Mouse (Mus musculus) c-Kit-negative CD71-positive TER-119-positive erythroid progenitor cells, embryonic 14.5 days (primary cell): ENCODE measurements around the gene Rsad1.

ENCODE experiments used
- DNase-seq: peaks from one replicate; pipeline ENCODE4 v3.0.0-alpha.2; 2013; ENCODE audit warnings: low read depth, low spot score

Gene Rsad1

DNA sequence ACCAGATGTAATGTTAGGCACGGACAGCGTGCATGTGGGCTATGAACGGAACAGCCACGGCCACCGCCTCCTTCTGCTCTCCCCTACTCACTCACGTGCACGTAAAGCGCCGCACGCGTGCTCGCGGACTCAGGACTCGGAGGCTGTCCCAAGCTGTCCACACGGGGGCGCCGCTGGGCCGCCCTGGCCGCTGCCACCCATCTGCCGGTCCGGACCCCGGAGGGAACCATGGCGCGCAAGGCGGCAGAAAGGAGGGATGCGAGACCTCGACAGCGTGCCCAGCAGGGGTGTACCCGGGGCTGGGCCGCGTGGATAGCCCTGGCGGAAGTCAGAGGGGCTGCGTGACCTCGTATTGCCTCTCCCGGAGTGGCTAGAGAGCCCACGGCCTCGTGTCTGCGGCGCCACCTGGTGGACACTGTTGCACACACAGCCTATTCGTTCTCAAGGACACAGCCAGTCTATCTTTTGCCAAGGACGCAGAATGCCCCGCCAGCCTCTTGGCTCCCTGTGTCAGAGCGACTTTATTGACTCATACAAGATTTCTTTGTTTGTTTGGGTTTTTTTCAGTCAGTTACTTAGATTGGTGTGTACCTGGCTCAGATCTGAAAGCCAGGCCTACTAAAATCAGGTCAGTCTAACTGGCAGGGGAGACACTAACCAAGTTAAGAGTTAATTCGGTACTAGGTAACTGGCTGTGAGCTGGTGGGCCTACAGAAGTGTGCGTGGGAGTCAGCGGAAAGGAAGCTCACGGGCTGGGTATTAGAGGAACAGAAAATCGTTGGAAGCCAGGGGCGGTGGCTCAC lies at the start of gene Rsad1:
Gene Rsad1 (minus strand): TSS at position 368 of the 803 bp plus-strand sequence.
- peak; percentile 75 for DNase-seq

DNA sequence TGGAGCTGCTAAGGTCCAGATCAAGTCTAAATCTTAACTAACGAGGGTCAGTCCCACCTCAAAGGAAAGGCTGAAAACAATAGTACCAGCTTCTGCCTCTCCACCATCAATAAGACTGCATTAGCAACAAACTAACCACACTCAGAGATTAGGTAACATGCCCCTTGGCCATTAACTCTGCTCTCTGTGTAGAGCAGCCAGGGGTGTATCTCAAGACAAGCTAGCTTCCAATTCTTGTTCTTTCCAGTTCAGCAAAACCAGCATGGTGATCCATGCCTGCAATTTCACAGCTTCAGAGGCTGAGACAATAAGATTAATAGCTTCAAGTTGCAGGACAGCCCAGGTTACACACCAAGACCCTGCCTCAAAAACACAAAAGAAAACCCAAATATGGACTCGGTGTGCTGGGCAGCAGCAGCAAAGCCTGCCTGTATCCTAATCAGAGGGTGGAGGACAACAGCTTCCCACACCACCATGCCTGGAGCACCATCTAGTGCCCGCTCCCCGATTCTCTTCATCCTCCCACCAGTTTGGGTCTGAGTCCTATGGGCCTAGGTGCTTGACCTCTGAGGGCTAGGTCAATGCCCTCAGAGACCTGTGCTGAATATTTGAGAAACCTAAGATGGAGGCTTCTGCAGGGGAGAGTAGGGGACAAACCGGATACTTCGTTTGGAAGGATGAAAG lies 49.5 kb upstream of the Rsad1 start:
- DNase-seq = no peak

DNA sequence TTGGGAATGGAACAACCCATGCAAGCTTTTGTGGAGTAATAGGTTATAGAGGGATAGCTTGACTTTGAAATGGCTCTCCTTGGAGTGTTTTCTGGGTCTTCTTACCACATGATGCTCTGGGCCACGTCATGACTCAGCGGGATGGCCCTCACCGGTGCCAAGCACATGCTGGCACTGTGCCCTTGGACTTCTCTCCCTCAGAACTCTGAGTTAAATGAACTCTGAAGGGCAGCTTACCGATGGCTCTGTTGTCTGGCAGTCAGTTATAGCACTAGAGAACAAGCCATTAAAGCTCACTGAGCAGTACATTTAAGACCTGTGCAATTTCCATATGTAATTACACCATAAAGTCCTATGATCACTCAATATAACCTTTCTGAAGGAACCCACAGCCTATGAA lies 48.3 kb upstream of the Rsad1 start:
- no peak for DNase-seq

DNA sequence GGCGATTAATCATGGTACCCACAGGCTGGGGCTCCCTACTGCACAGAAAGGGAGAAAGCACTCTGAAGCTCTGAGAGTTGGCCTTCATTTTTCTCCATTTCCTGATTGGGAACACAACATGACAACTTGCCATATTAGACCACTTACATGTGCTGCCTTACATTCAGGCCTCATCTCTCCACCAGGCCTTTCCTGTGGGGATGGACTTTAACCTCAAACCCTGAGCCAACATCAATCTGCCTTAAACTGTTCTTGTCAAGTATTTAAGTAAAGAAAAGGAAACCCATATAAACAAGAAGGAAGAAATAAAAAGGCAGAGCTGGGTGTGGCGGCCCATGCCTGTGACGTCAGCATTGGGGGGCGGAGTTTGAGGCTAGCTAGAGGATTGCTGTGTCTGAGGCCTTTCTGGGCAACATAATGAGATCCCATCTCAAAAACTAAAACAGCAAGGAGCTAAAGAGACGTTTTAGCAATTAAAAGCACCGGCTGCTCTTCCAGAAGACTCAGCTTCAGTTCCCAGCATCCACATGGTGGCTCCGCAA lies 47.3 kb upstream of the Rsad1 start:
- peak; percentile 12 for DNase-seq

DNA sequence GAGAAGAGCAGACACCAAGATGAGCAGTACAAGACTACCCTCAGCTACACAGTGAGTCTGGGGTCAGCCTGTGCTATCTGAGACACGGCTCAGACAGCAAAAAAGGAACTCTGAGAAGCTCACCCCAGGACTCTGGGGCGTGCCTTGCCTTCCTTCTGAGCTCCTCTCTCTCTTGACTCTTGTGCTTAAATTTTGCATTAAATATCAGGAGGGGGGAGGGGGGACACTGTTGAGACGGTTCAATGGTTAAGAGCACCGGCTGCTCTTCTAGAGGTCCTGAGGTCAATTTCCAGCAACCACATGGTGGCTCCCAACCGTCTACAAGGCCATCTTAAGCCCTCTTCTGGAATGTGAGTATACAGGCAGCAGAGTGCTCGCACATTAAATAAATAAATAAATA lies 38.5 kb upstream of the Rsad1 start:
- DNase-seq = no peak

DNA sequence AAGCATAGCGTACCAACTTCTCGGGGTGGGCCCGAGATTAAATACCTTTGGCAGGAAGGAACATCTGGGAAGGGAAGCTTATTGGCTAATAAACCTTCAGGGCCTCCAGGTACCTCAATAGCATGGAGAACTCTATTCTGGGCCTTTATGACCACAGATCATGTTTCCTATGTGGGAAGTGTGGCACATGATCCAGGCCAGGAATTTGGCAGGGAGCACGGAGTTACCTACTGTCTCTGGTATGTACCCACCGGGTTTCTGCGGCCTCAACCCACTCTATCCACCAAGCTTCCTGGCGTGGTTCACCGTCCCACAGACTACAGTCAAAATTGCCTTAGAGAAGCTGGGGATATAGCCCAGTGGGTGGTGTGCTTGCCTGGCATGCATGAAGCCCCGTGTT lies 36.0 kb upstream of the Rsad1 start:
- no peak for DNase-seq

DNA sequence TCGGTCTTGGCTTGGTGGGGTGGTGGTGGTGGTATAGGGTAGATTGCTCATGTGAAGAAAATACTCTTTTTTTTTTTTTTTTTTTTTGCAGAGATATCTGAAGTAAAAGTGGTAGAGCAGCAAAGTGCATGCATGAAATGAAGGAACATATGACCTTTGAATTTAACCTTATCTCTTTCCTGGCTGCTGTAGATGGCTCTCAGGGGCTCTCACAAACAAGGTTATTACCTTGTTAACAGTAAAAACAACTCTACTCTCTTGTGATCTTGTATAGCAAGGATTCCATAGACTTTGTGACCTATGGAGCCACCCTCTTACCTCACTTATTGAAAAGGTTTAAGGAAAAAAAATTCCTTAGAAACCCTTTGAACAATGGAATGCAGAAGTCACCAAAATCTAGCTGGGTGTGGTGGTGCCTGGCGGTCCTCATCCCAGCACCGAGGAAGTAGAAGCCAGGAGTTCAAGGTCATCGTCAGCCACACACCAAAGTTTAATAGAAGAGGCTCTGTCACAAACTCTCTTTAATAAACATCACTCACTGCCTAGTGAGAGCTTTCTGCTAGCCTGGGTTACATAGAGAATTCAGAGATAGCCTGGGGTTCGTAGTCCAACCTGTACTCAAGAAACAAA lies 31.2 kb upstream of the Rsad1 start:
- no peak for DNase-seq

DNA sequence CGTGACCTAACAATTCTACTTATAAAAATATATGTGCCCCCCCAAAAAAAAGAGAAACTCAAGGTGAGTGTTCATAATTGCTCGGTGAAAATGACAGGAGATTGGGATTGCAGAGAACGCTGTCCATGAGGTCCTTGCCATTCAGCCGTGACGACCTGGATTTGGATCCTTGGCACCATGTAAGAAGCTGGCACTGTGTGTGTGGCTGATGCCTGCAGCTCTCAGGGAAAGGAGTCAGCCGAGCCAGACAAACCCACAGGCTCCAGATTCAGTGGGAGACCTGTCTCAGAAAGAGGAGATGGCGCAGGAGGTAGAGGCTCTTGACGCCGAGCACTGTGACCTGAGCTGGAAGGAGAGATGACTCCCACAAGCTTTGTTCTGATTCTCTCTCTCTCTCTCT lies 27.3 kb upstream of the Rsad1 start:
- no peak for DNase-seq

DNA sequence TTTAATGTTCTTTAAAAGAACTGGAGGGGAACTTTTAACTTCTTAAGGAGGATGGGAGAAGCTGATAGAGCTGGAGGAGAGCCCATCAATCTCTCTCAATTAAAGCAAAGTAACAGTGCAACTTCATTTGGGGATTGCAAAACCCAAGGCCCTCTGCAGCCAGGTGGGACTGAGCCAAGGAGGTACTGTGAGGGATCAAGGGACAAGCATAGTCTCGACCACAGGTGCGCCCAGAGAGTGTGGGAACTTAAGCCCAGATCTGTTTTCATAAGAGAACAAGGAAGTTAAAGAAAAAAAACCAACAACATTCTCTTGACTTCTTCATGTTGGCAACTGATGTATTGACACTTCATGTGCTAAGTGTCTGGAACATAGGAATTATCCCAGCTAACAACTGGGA lies 26.0 kb upstream of the Rsad1 start:
- DNase-seq = no peak

DNA sequence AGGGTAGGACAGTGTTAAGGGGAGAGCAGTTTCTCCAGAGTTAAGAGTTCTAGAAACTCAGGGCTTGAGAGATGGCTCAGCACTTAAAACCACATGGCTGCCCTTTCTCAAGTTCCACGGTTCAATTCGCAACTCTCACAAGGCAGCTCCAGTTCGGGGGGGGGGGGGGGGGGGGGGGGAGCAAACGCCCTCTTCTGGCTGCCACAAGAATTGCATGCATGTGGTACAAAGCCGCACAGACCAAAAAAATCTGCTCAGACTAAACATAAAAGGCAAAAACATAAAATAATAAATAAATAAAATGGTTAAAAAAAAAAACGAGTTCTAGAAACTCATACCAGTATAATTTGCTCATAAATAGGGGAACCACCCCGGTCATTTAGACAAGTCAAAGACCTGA lies 25.5 kb upstream of the Rsad1 start:
- no peak for DNase-seq

DNA sequence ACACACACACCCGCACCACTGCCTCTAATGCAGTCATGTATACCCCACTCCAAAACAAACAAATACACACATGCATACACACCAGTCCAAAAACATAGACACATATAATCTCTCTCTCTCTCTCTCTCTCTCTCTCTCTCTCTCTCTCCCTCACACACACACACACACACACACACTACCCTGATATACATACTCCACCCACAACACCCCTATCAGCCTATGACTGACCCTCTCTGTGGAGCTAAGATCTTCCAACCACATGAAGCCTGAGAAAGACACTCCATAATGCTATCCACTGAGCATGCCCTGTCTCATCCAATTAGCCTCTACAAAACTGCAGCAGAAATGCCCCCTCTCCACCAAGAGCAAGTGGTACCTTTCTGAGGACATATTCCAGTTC lies 22.8 kb upstream of the Rsad1 start:
- DNase-seq = no peak

DNA sequence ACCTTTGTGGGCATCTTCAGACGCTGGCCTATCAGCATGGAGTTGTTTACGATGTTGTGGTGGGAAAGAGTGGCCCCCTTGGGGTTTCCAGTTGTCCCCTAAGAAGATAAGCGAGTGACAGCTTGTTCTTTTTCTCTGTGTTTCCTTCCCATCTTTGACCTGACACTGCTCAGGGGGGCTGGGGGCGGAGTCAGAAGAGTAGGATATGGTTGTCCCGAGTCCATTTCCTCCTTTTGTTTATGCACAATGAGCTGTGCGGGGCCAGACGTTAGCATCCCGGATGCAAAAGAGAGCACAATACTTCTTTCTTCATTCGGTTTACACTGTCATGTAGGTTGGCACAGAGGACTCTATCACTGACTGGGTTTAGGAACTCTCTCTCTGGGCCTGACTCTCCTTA lies 21.6 kb upstream of the Rsad1 start:
- no peak for DNase-seq

DNA sequence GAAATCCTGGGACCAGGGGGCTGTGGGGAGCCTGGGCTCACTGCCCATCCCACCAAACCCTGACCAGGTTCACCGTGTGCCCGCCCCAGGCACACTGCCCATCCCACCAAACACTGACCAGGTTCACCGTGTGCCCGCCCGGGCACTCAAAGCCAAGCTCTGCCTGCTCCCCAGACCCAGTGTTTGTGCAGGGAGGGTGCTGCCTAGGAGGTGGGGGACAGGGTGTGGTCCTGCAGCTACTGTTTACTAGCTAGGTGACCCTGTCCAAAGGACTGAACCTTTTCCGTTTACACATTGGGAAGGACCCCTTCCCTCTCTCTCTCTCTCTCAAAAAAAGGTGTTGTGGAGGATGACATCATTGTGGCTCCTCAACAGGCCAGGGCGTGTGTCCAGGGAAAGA lies 18.3 kb upstream of the Rsad1 start:
- DNase-seq = no peak

DNA sequence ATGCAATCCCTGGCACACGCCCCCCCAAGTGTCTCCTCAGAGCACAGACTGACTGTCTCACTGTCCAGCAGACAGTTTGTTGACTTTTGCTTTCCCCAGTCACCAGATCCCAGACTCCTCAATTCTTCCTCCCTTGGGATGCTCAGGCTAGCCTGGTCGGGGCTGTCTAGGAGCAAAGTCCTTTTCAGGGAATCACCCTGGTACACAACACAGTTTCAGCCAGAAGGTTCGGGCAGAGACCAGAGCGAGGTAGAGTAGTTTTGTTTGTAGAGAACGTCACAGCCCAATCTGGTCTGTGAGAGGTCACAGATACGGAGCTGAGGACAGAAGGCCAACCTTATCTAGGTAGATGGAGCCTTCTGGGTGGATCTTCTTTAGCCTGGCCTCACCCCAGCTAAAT lies 17.5 kb upstream of the Rsad1 start:
- no peak for DNase-seq

DNA sequence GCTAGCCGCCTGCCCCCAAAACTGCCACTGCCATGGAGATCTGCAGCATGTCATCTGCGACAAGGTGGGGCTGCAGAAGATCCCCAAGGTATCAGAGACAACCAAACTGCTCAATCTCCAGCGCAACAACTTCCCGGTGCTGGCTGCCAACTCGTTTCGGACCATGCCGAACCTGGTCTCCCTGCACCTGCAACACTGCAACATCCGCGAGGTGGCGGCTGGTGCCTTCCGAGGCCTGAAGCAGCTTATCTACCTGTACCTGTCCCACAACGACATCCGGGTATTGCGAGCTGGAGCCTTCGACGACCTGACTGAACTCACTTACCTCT lies 16.1 kb upstream of the Rsad1 start:
- DNase-seq = no peak

DNA sequence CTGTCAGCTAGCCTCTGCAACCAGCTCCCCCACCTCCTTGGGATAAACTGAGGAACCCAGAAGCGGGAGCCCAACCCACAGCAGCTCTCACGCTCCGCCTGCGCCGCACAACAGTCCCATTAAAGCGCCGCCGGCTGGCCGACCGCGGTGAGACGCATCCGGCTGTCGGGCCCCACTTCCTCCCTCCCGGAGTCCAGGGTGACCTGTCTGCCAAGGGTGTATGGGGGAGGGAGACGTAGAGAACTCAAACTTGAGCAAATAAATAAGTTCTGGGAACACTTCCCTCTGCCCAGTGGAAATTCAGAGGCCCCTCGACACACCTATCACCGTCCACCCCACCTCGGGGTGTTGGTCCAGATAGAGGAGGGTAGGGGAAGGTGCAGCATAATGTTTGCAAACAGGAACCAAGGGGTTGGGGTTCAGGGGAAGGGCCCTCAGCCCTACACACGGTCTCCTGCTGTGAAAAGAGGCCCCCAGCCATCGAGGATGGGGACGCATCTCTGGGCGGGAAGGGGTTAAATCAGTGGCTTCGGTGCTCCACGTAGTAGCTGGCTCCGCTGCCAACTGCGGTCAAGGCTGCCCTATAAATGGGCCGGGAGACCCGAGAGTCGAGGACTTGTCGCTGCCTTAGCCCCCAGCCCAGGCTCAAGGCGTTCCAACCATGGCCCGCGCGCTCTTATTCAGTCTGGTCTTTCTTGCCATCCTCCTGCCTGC lies 15.5 kb upstream of the Rsad1 start, which contains the start of gene Chad:
Gene Chad (plus strand): TSS at position 611 of the 714 bp plus-strand sequence.
- DNase-seq = no peak

DNA sequence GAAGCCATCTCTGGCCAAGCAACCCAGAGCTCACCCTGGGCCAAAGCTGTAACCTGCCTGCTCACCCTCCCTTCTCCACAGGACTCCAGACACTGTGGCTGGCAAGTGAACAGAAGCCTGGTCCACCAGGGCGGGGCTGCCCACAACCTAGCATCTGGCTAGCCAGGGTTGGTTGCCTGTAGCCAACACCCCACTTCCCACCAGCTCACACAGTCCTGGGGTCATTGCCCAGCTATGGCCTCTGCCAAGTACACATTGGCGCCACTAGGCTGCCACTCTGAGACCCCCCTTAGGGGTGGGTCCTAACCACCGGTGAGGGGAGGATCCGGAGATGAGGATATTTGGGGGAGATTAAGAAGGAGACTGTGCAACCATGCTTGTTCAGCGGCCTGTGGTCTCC lies 14.8 kb upstream of the Rsad1 start:
- no peak for DNase-seq

DNA sequence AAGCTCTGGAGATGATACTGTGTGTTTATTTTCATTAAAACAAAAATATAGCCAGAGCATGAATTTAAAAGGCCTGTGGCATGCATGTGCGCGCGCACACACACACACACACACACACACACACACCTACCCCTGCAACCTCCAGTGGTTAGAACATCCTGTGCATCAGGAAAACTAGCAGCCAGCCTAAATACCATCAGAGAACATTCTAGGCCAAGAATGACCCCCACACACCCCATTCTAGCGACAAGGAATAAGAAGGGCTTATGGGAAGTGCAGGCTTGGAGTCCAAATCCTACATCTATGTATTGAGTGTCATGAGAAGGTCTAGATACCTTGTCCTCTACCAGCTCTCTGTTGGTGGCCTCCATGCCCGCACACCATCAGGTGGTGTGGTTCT lies 14.3 kb upstream of the Rsad1 start:
- no peak for DNase-seq

DNA sequence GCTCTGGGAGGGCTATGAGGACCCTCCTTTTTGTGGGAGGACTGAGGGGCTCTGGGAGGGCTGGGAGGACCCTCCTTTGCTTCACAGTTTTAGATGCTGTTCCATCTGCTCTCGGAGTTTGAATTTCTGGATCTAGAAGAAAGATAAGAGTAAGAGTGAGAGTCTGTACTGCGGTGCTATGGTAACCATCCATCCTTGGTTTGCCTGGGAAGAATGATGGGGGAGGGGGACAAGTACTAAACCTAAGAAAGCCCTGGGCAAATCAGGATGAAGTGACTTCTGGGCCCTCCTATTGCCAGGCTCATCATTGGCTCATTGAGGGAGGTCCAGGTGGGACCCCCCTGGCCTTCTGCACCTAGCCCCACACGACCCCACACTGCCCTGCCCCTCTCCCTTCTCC lies 9.2 kb upstream of the Rsad1 start:
- no peak for DNase-seq

DNA sequence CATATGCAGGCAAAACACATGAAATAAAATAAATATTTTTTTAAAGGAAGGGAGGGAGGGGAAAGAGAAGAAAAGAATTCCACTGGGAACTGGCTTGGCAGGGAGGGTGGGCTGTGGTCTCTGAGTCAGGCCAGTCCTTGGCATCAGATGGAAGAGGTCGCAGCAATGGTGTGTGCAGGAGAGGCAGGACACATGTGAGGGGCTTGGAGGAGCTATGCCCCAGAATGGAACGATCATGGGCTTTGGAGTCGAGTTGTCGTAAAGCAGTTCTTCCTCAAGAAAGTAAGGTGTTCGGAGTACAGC lies 1.3 kb upstream of the Rsad1 start:
- DNase-seq = no peak

DNA sequence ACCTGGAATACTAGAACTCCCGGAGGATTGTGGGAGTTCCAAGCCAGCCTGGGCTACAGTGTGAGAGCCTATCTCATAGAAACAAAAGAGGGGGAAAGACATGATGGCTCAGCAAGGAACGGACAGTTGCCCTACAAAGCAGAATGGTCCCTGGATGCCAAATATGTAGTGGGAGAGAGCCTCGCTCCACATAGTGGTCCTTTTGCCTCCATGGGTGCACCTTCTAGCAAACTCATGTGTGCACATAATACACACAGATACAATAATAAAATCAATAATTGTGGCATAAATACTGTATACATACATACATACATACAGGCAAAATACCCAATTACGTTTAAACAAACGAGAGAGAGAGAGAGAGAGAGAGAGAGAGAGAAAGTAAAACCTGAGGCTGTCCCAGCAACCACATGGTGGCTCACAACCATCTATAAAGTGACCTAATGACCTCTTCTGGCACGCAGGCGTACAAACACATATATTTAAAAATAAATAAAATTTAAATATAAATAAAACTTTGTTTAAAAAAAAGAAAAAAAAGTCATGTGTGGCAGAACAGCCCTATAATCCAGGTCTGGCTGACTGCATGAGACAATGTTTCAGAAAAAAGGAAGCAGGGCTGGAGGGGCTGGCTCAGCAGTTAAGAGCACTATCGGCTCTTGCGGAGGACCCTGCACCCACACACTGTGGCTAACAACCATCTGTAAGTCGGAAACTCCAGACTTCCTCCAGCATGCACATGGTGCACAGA lies 811 bp upstream of the Rsad1 start:
- DNase-seq = no peak
